Mouse (Mus musculus): ENCODE results near the gene Kpna6. TPM values are rescaled to one million over a fixed set of nuclear protein-coding genes. Genes with fewer than 3 reads are reported as not detected.

The Kpna6 gene
- 10 to 100 TPM in 1 of 2 experiments, 1 to 10 TPM in 1; 5.5 to 16.3 TPM for polyA plus RNA-seq (2012; fragmentation: generic; extraction: Trizol)

GRCm38 (mm10) chr4:129672083-129672877, at the start of gene Kpna6:
Kpna6 (minus strand) TSS chr4:129672767.

GRCm38 (mm10) chr4:129696158-129696985, 23.8 kb upstream of the Kpna6 start, which contains the start of gene Tmem39b:
Tmem39b (minus strand) TSS chr4:129696838.

GRCm38 (mm10) chr4:129640638-129641467, 31.7 kb downstream of the Kpna6 start, which contains the start of gene Txlna:
Txlna (minus strand) TSS chr4:129641065.

GRCm38 (mm10) chr4:129623681-129624091, 48.9 kb downstream of the Kpna6 start, which contains the start of gene Ccdc28b:
Ccdc28b (minus strand) TSS chr4:129623947.

GRCm38 (mm10) chr4:129618786-129619691, 53.5 kb downstream of the Kpna6 start, which contains the start of gene Iqcc:
Iqcc (minus strand) TSS chr4:129619099.

GRCm38 (mm10) chr4:129614093-129614492, 58.5 kb downstream of the Kpna6 start, which contains the start of gene Dcdc2b:
Dcdc2b (minus strand) TSS chr4:129614257.

GRCm38 (mm10) chr4:129600233-129601158, 72.1 kb downstream of the Kpna6 start, which contains the start of the genes Eif3i and Tmem234:
Eif3i (minus strand) TSS chr4:129600648.
Tmem234 (plus strand) TSS chr4:129600668.

Other genes with a start within 250 kb of the Kpna6 start
- gene Zbtb8b, start 231.9 kb downstream of the Kpna6 start, polyA plus RNA-seq (2012; fragmentation: generic; extraction: Trizol): under 1 TPM in 1 of 2 experiments, not detected in 1; 0.01 TPM
- gene Bsdc1, start 211.2 kb downstream of the Kpna6 start, polyA plus RNA-seq (2012; fragmentation: generic; extraction: Trizol): 10 to 100 TPM in 1 of 2 experiments, 1 to 10 TPM in 1; 2.2 to 20.7 TPM
- not detected for gene Tssk3, start 181.7 kb downstream of the Kpna6 start, polyA plus RNA-seq (2012; fragmentation: generic; extraction: Trizol)
- under 1 TPM in 1 of 2 experiments, not detected in 1; 0.09 TPM for gene Fam229a, start 181.6 kb downstream of the Kpna6 start, polyA plus RNA-seq (2012; fragmentation: generic; extraction: Trizol)
- 100 to 1,000 TPM in 1 of 2 experiments, 10 to 100 TPM in 1; 57.5 to 148 TPM for gene Marcksl1, start 159.2 kb downstream of the Kpna6 start, polyA plus RNA-seq (2012; fragmentation: generic; extraction: Trizol)
- gene Hdac1, start 130.1 kb downstream of the Kpna6 start, polyA plus RNA-seq (2012; fragmentation: generic; extraction: Trizol): 10 to 100 TPM; 10.4 to 97.9 TPM
- gene Lck, start 99.1 kb downstream of the Kpna6 start, polyA plus RNA-seq (2012; fragmentation: generic; extraction: Trizol): under 1 TPM; 0.12 to 0.33 TPM
- gene Fam167b, start 94.2 kb downstream of the Kpna6 start, polyA plus RNA-seq (2012; fragmentation: generic; extraction: Trizol): under 1 TPM in 1 of 2 experiments, not detected in 1; 0.12 TPM
- gene Eif3i, start 72.1 kb downstream of the Kpna6 start, polyA plus RNA-seq (2012; fragmentation: generic; extraction: Trizol): 100 to 1,000 TPM; 267 to 601 TPM
- 100 to 1,000 TPM; 192 to 203 TPM for gene Tmem234, start 72.1 kb downstream of the Kpna6 start, polyA plus RNA-seq (2012; fragmentation: generic; extraction: Trizol)
- gene Dcdc2b, start 58.5 kb downstream of the Kpna6 start, polyA plus RNA-seq (2012; fragmentation: generic; extraction: Trizol): under 1 TPM; 0.27 to 0.48 TPM
- gene Iqcc, start 53.7 kb downstream of the Kpna6 start, polyA plus RNA-seq (2012; fragmentation: generic; extraction: Trizol): 10 to 100 TPM in 1 of 2 experiments, 1 to 10 TPM in 1; 6.8 to 27.3 TPM
- 10 to 100 TPM in 1 of 2 experiments, 1 to 10 TPM in 1; 8.4 to 46.3 TPM for gene Ccdc28b, start 48.8 kb downstream of the Kpna6 start, polyA plus RNA-seq (2012; fragmentation: generic; extraction: Trizol)
- 10 to 100 TPM in 1 of 2 experiments, 1 to 10 TPM in 1; 9.4 to 25.1 TPM for gene Txlna, start 31.7 kb downstream of the Kpna6 start, polyA plus RNA-seq (2012; fragmentation: generic; extraction: Trizol)
- 10 to 100 TPM; 12.8 to 14.4 TPM for gene Tmem39b, start 24.1 kb upstream of the Kpna6 start, polyA plus RNA-seq (2012; fragmentation: generic; extraction: Trizol)
- 10 to 100 TPM; 10.8 to 54.5 TPM for gene Khdrbs1, start 69.5 kb upstream of the Kpna6 start, polyA plus RNA-seq (2012; fragmentation: generic; extraction: Trizol)
- 10 to 100 TPM; 11.6 to 54.7 TPM for gene Ptp4a2, start 138.5 kb upstream of the Kpna6 start, polyA plus RNA-seq (2012; fragmentation: generic; extraction: Trizol)

All from C3H10T1/2 (cell line).